Mouse (Mus musculus) kidney, adult 2 months (tissue): ENCODE measurements around the gene Rpgrip1l.

ENCODE experiments used
- CTCF ChIP-seq: fragments of 200-500 bp; conservative IDR thresholded peaks from 2 replicates; pipeline ENCODE4 v1.5.1; 2011; ENCODE audit warnings: low read depth, mild to moderate bottlenecking, control low read depth, low read length, moderate library complexity, mixed read lengths; ENCODE audit not compliant: insufficient read depth, insufficient read length
- POLR2A ChIP-seq: fragments of 200-500 bp; IDR thresholded peaks from one replicate; pipeline ENCODE4 v1.6.1; 2011; ENCODE audit warnings: low read depth, low read length, control low read depth

GRCm38 (mm10) chr8:91261598-91261997 is 51.5 kb downstream of the Rpgrip1l start:
- TF ChIP-seq CTCF: peak; percentile 53; the same call in 1 of the 2 replicates
- TF ChIP-seq POLR2A: no peak
